Mouse (Mus musculus): ENCODE measurements at regions not wholly inside any gene's neighbourhood (a gene's known extent, or its start where the extent isn't known, plus 50 kb on each side); places are given as distances from the start of the nearest gene placed in this dataset.

GRCm38 (mm10) chr3:60916411-60916810, 86.2 kb upstream of the P2ry1 start:
- no peak for DNase-seq (ENCODE audit: low read depth in 2 of 2, low spot score in 2 of 2)

GRCm38 (mm10) chr3:60917271-60917670, 85.3 kb upstream of the P2ry1 start:
- DNase-seq (ENCODE audit: low read depth in 2 of 2, low spot score in 2 of 2): no peak

- no peak for DNase-seq (ENCODE audit: low read depth in 2 of 2, low spot score in 2 of 2)
Measured at GRCm38 (mm10) chr3:60926024-60926547, 76.5 kb upstream of the P2ry1 start.

GRCm38 (mm10) chr3:60928910-60929309, 73.7 kb upstream of the P2ry1 start:
- DNase-seq (ENCODE audit: low read depth in 2 of 2, low spot score in 2 of 2): no peak

GRCm38 (mm10) chr3:60934492-60934891, 68.1 kb upstream of the P2ry1 start:
- no peak for DNase-seq (ENCODE audit: low read depth in 2 of 2, low spot score in 2 of 2)

GRCm38 (mm10) chr3:60941451-60941850, 61.1 kb upstream of the P2ry1 start:
- no peak for DNase-seq (ENCODE audit: low read depth in 2 of 2, low spot score in 2 of 2)

- DNase-seq (ENCODE audit: low read depth in 2 of 2, low spot score in 2 of 2): no peak
Measured at GRCm38 (mm10) chr3:60948897-60949296, 53.7 kb upstream of the P2ry1 start.

All from CD8-positive naive resting alpha-beta T cell, adult 2 months (primary cell).